Mouse (Mus musculus): Measurements from ENCODE around the gene Psmd14.

DNA sequence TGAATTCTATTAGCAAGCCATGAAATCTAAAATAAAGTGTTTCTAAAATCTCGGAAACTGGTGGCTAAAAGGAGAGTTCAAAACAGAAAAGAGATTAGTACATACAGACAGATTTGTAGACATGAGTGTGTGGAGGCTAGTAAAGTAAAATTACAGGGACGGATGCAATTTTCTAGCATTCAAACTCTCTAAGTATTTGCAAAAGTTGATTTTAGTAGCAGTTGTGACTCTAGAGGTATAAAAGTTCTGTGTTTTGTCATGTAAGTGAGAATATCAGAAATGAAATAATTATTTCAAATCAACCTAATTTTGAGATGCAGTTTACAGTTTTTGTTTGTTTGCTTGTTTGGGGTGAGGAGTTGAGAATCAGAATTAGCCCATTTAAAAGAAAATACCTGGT lies 96.3 kb downstream of the Psmd14 start:
- TF ChIP-seq EP300 (IDR thresholded peaks at IDR 0.05) (no peak), CTCF (IDR thresholded peaks at IDR 0.05) (no peak)

Measured in lung, postnatal 0 days (tissue).